Mouse (Mus musculus): Measurements from ENCODE around the gene Gm10282. TPM values are rescaled to one million over a fixed set of nuclear protein-coding genes. Genes with fewer than 3 reads are reported as not detected.

Gm10282 gene
- polyA plus RNA-seq, 1 experiment from 2014 or later, result 20.8 TPM

GRCm38 (mm10) chr8:72310849-72311506 is 5.9 kb upstream of the Gm10282 start:
- Histone ChIP-seq H3K4me2 (no peak overlapping the region), H3K4me1 (replicated peaks; ENCODE audit: control insufficient read depth, insufficient read depth, low read length) (peaks cover 10% of the 10 kb centered on the region; the same call in 1 of the 2 replicates), H3K9me3 (ENCODE audit: control insufficient read depth, low read length) (no peaks in the 10 kb centered on the region), H3K36me3 (ENCODE audit: control insufficient read depth, insufficient read depth, low read length) (no peaks in the 10 kb centered on the region), H3K4me3 (ENCODE audit: low read depth, low read length) (no peak overlapping the region), H3K9ac (ENCODE audit: low read depth, low read length) (no peak overlapping the region), H3K27me3 (replicated peaks; ENCODE audit: control insufficient read depth, insufficient read depth, low read length) (no peaks in the 10 kb centered on the region), H3K27ac (ENCODE audit: low read depth, low read length) (no peak overlapping the region)
- DNase-seq (ENCODE audit: low spot score) (no peak), ATAC-seq (replicated peaks; ENCODE audit: low FRiP score) (no peak)
- WGBS, result 72% methylated on average over 8 of the region's 8 CpGs

GRCm38 (mm10) chr8:72308276-72308675 is 3.2 kb upstream of the Gm10282 start:
- WGBS, result 71% methylated on average over 6 of the region's 6 CpGs
- Histone ChIP-seq H3K27ac (ENCODE audit: low read depth, low read length) (no peak overlapping the region), H3K9me3 (ENCODE audit: control insufficient read depth, low read length) (no peaks in the 10 kb centered on the region), H3K4me3 (ENCODE audit: low read depth, low read length) (no peak overlapping the region), H3K4me1 (replicated peaks; ENCODE audit: control insufficient read depth, insufficient read depth, low read length) (peaks cover 7% of the 10 kb centered on the region; the same call in 1 of the 2 replicates), H3K4me2 (no peak overlapping the region), H3K27me3 (replicated peaks; ENCODE audit: control insufficient read depth, insufficient read depth, low read length) (no peaks in the 10 kb centered on the region), H3K9ac (ENCODE audit: low read depth, low read length) (no peak overlapping the region), H3K36me3 (ENCODE audit: control insufficient read depth, insufficient read depth, low read length) (no peaks in the 10 kb centered on the region)
- ATAC-seq (replicated peaks; ENCODE audit: low FRiP score) (no peak), DNase-seq (ENCODE audit: low spot score) (no peak)

GRCm38 (mm10) chr8:72306913-72307312 is 1.9 kb upstream of the Gm10282 start:
- ATAC-seq (replicated peaks; ENCODE audit: low FRiP score) (no peak), DNase-seq (ENCODE audit: low spot score) (no peak)
- no peaks in the 10 kb centered on the region for H3K4me1 ChIP-seq (replicated peaks; ENCODE audit: control insufficient read depth, insufficient read depth, low read length)
- no peaks in the 10 kb centered on the region for H3K27me3 ChIP-seq (replicated peaks; ENCODE audit: control insufficient read depth, insufficient read depth, low read length)
- no peak overlapping the region for H3K27ac ChIP-seq (ENCODE audit: low read depth, low read length)
- no peak overlapping the region for H3K4me2 ChIP-seq
- H3K9me3 ChIP-seq (ENCODE audit: control insufficient read depth, low read length), result no peaks in the 10 kb centered on the region
- WGBS, result 84% methylated on average over 5 of the region's 5 CpGs
- no peaks in the 10 kb centered on the region for H3K36me3 ChIP-seq (ENCODE audit: control insufficient read depth, insufficient read depth, low read length)
- H3K4me3 ChIP-seq (ENCODE audit: low read depth, low read length), result no peak overlapping the region
- H3K9ac ChIP-seq (ENCODE audit: low read depth, low read length), result no peak overlapping the region

- H3K4me2 ChIP-seq, result peak overlapping the region; percentile 1; the same call in 1 of the 2 replicates
- no peaks in the 10 kb centered on the region for H3K36me3 ChIP-seq (ENCODE audit: control insufficient read depth, insufficient read depth, low read length)
- no peak overlapping the region for H3K4me3 ChIP-seq (ENCODE audit: low read depth, low read length)
- no peaks in the 10 kb centered on the region for H3K9me3 ChIP-seq (ENCODE audit: control insufficient read depth, low read length)
- no peaks in the 10 kb centered on the region for H3K4me1 ChIP-seq (replicated peaks; ENCODE audit: control insufficient read depth, insufficient read depth, low read length)
- DNase-seq (ENCODE audit: low spot score) (no peak), ATAC-seq (replicated peaks; ENCODE audit: low FRiP score) (no peak)
- H3K9ac ChIP-seq (ENCODE audit: low read depth, low read length), result no peak overlapping the region
- no peaks in the 10 kb centered on the region for H3K27me3 ChIP-seq (replicated peaks; ENCODE audit: control insufficient read depth, insufficient read depth, low read length)
- WGBS, result 44% methylated on average over 8 of the region's 8 CpGs
- H3K27ac ChIP-seq (ENCODE audit: low read depth, low read length), result no peak overlapping the region
Measured at GRCm38 (mm10) chr8:72303633-72304032, 1.4 kb downstream of the Gm10282 start.

GRCm38 (mm10) chr8:72302986-72303612 is 2.0 kb downstream of the Gm10282 start:
- no peak overlapping the region for H3K4me3 ChIP-seq (ENCODE audit: low read depth, low read length)
- H3K36me3 ChIP-seq (ENCODE audit: control insufficient read depth, insufficient read depth, low read length), result no peaks in the 10 kb centered on the region
- H3K27ac ChIP-seq (ENCODE audit: low read depth, low read length), result no peak overlapping the region
- whole genome bisulfite sequencing, result 71% methylated on average over 8 of the region's 8 CpGs
- H3K4me1 ChIP-seq (replicated peaks; ENCODE audit: control insufficient read depth, insufficient read depth, low read length), result no peaks in the 10 kb centered on the region
- H3K4me2 ChIP-seq, result no peak overlapping the region
- H3K27me3 ChIP-seq (replicated peaks; ENCODE audit: control insufficient read depth, insufficient read depth, low read length), result no peaks in the 10 kb centered on the region
- no peak overlapping the region for H3K9ac ChIP-seq (ENCODE audit: low read depth, low read length)
- DNase-seq (ENCODE audit: low spot score) (no peak), ATAC-seq (replicated peaks; ENCODE audit: low FRiP score) (no peak)
- H3K9me3 ChIP-seq (ENCODE audit: control insufficient read depth, low read length), result no peaks in the 10 kb centered on the region

GRCm38 (mm10) chr8:72301497-72301896 is 3.6 kb downstream of the Gm10282 start:
- Histone ChIP-seq H3K4me3 (ENCODE audit: low read depth, low read length) (no peak overlapping the region), H3K27ac (ENCODE audit: low read depth, low read length) (no peak overlapping the region), H3K36me3 (ENCODE audit: control insufficient read depth, insufficient read depth, low read length) (no peaks in the 10 kb centered on the region), H3K9me3 (ENCODE audit: control insufficient read depth, low read length) (no peaks in the 10 kb centered on the region), H3K4me1 (replicated peaks; ENCODE audit: control insufficient read depth, insufficient read depth, low read length) (no peaks in the 10 kb centered on the region), H3K4me2 (no peak overlapping the region), H3K9ac (ENCODE audit: low read depth, low read length) (no peak overlapping the region), H3K27me3 (replicated peaks; ENCODE audit: control insufficient read depth, insufficient read depth, low read length) (no peaks in the 10 kb centered on the region)
- DNase-seq (ENCODE audit: low spot score), result no peak
- ATAC-seq (replicated peaks; ENCODE audit: low FRiP score), result no peak
- WGBS, result 76% methylated on average over 5 of the region's 5 CpGs

- Histone ChIP-seq H3K36me3 (ENCODE audit: control insufficient read depth, insufficient read depth, low read length) (no peaks in the 10 kb centered on the region), H3K4me1 (replicated peaks; ENCODE audit: control insufficient read depth, insufficient read depth, low read length) (no peaks in the 10 kb centered on the region), H3K9ac (ENCODE audit: low read depth, low read length) (no peak overlapping the region), H3K27ac (ENCODE audit: low read depth, low read length) (no peak overlapping the region), H3K4me2 (no peak overlapping the region), H3K4me3 (ENCODE audit: low read depth, low read length) (no peak overlapping the region), H3K9me3 (ENCODE audit: control insufficient read depth, low read length) (no peaks in the 10 kb centered on the region), H3K27me3 (replicated peaks; ENCODE audit: control insufficient read depth, insufficient read depth, low read length) (no peaks in the 10 kb centered on the region)
- DNase-seq (ENCODE audit: low spot score), result no peak
- WGBS, result 77% methylated on average over 9 of the region's 9 CpGs
- no peak for ATAC-seq (replicated peaks; ENCODE audit: low FRiP score)
Measured at GRCm38 (mm10) chr8:72300654-72301400, 4.2 kb downstream of the Gm10282 start.

GRCm38 (mm10) chr8:72298928-72299327 is 6.1 kb downstream of the Gm10282 start:
- DNase-seq (ENCODE audit: low spot score), result no peak
- Histone ChIP-seq H3K9ac (ENCODE audit: low read depth, low read length) (no peak overlapping the region), H3K4me1 (replicated peaks; ENCODE audit: control insufficient read depth, insufficient read depth, low read length) (no peaks in the 10 kb centered on the region; the same call in 1 of the 2 replicates), H3K9me3 (ENCODE audit: control insufficient read depth, low read length) (no peaks in the 10 kb centered on the region), H3K27ac (ENCODE audit: low read depth, low read length) (no peak overlapping the region), H3K36me3 (ENCODE audit: control insufficient read depth, insufficient read depth, low read length) (no peaks in the 10 kb centered on the region), H3K4me2 (no peak overlapping the region), H3K4me3 (ENCODE audit: low read depth, low read length) (no peak overlapping the region), H3K27me3 (replicated peaks; ENCODE audit: control insufficient read depth, insufficient read depth, low read length) (no peaks in the 10 kb centered on the region)
- WGBS, result 95% methylated on average over 1 of the region's 1 CpGs
- ATAC-seq (replicated peaks; ENCODE audit: low FRiP score), result no peak

Data from liver, embryonic 11.5 days (tissue).